8 mouse cellular contexts compared by ENCODE assay signal in the genomic region with DNA sequence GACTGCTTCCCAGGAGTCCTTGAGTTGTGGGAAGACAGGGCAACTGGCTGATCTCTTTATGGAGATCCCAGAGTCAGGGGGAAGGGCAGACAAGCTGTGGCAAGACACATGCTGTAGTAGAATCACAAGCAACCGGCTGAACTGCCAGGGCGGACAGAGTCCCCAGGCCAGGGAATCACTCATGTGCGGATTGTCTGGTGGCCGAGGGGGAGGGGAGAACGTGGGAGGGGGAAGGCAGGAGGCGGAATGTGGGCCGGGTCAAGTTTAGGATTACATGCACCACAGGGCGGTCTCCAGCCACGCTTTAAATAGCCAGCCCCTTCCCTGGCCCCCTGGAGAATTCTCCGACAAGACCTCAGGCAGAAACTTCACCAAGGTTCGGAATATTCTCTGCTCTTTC. TPM values are rescaled to one million over a fixed set of nuclear protein-coding genes. Genes with fewer than 3 reads are reported as not detected.
DNase-seq lines count a peak whose midpoint lies in the region; ATAC-seq and TF ChIP-seq lines count a peak whose summit lies in the region.

A gene (plus strand): TSS at position 274 of the 400 bp plus-strand sequence.

- no peaks in the 10 kb centered on the region for H3K36me3 ChIP-seq in heart, embryonic 12.5 days
- H3K36me3 ChIP-seq in midbrain, postnatal 0 days (ENCODE audit: insufficient read depth, low read length) = no peaks in the 10 kb centered on the region

- H3K4me1 ChIP-seq in heart, embryonic 12.5 days (replicated peaks) = peaks cover 13% of the 10 kb centered on the region
- no peaks in the 10 kb centered on the region for H3K4me1 ChIP-seq in midbrain, postnatal 0 days (ENCODE audit: insufficient read depth, low read length)

- H3K4me2 ChIP-seq in heart, embryonic 12.5 days = peak within 1 kb of the TSS; percentile 62
- H3K4me2 ChIP-seq in midbrain, postnatal 0 days (ENCODE audit: low read depth, low read length, poor library complexity, severe bottlenecking) = no peak within 1 kb of the TSS

- H3K27ac ChIP-seq in heart, embryonic 12.5 days (ENCODE audit: poor library complexity, severe bottlenecking) = peak within 1 kb of the TSS; percentile 59; the same call in 1 of the 2 replicates
- H3K27ac ChIP-seq in midbrain, postnatal 0 days (ENCODE audit: low read depth, low read length) = no peak within 1 kb of the TSS

- DNase-seq in heart, postnatal 25 days (ENCODE audit: low spot score) = no peak
- DNase-seq in embryo, embryonic 11 days = peak; percentile 83
- peak; percentile 52 to 61 for DNase-seq in heart, postnatal 10 days
- DNase-seq in left cerebral cortex, postnatal 14 days (ENCODE audit: low spot score in 2 of 2) = no peak
- DNase-seq in midbrain, postnatal 0 days (ENCODE audit: low spot score) = peak; percentile 2
- DNase-seq in layer of hippocampus, adult 9-11 months = no peak

- peak within 1 kb of the TSS; percentile 32 for H3K4me3 ChIP-seq in heart, embryonic 12.5 days
- H3K4me3 ChIP-seq in midbrain, postnatal 0 days (ENCODE audit: low read depth, low read length) = no peak within 1 kb of the TSS

- intact Hi-C loops in heart, postnatal 25 days (cut with DNase I) = no loop called here
- intact Hi-C loops in heart, postnatal 10 days (cut with DNase I) = no loop called here
- intact Hi-C loops in left cerebral cortex, postnatal 14 days (cut with DNase I) = no loop called here

- no peaks in the 10 kb centered on the region for H3K27me3 ChIP-seq in heart, embryonic 12.5 days (replicated peaks)
- H3K27me3 ChIP-seq in midbrain, postnatal 0 days (ENCODE audit: insufficient read depth, low read length) = no peaks in the 10 kb centered on the region

- WGBS in heart, embryonic 12.5 days = 2% methylated on average over 11 of the region's 11 CpGs
- WGBS in midbrain, postnatal 0 days = 9% methylated on average over 11 of the region's 11 CpGs

- H3K9ac ChIP-seq in heart, embryonic 12.5 days = no peak within 1 kb of the TSS
- no peak within 1 kb of the TSS for H3K9ac ChIP-seq in midbrain, postnatal 0 days (replicated peaks; ENCODE audit: low read length, poor library complexity, severe bottlenecking)

- TF ChIP-seq CTCF in midbrain, postnatal 0 days (IDR thresholded peaks at IDR 0.05) = no peak

- peak; percentile 73 for ATAC-seq in heart, embryonic 12.5 days (ENCODE audit: insufficient number of reproducible peaks, low FRiP score)
- no peak for ATAC-seq in midbrain, postnatal 0 days (ENCODE audit: low FRiP score)
- no peak for ATAC-seq in activated CD4-positive, CD25-positive, alpha-beta regulatory T cell, adult 4 months

- no peaks in the 10 kb centered on the region for H3K9me3 ChIP-seq in heart, embryonic 12.5 days (replicated peaks)
- H3K9me3 ChIP-seq in midbrain, postnatal 0 days (ENCODE audit: low read length) = no peaks in the 10 kb centered on the region

RNA-seq across cellular contexts. Expression of the gene that starts here (rescaled TPM):
- polyA plus RNA-seq in heart, embryonic 12.5 days (2016; fragmentation: Nextera tagmentation; extraction: Ambion mirVana) = 6.9 and 8.7 TPM in 2 replicates
- total RNA-seq in heart, postnatal 25 days (2021) = under 1 TPM; 0.21 to 0.28 TPM
- total RNA-seq in heart, postnatal 10 days (2021) = 1 to 10 TPM; 1.2 to 2.0 TPM
- total RNA-seq in left cerebral cortex, postnatal 14 days (2021) = 10 to 100 TPM; 19.9 to 21.4 TPM
- total RNA-seq in midbrain, postnatal 0 days (2014; rRNA removed) = 53.1 and 59.4 TPM in 2 replicates
- 61.7 and 65.3 TPM in 2 replicates for polyA plus RNA-seq in midbrain, postnatal 0 days (2015; fragmentation: Nextera tagmentation; extraction: Ambion mirVana)
- under 1 TPM; 0.55 to 0.93 TPM for polyA plus RNA-seq in activated CD4-positive, CD25-positive, alpha-beta regulatory T cell, adult 4 months (2017; shearing (Covaris generic))

Comparison
In these comparisons a context has a peak if more than half of its experiments do, and no peak if none do; other contexts are left out.
1. RNA of the gene that starts here (total RNA-seq): 53.1 to 59.4 TPM in midbrain, postnatal 0 days and 19.9 to 21.4 TPM in left cerebral cortex, postnatal 14 days; 1.2 to 2.0 TPM in heart, postnatal 10 days and 0.21 to 0.28 TPM in heart, postnatal 25 days; every median in the first group is over 4 times any median in the second.
2. DNase-seq: peak in embryo, embryonic 11 days (single experiment), heart, postnatal 10 days (2 of 2) and midbrain, postnatal 0 days (single experiment); none in heart, postnatal 25 days (single experiment), left cerebral cortex, postnatal 14 days (0 of 2) and layer of hippocampus, adult 9-11 months (single experiment).